Mouse (Mus musculus): Measurements from ENCODE around the gene Cdhr1. TPM values are rescaled to one million over a fixed set of nuclear protein-coding genes. Genes with fewer than 3 reads are reported as not detected.

The Cdhr1 gene
- polyA plus RNA-seq, 1 experiment: not detected

DNA sequence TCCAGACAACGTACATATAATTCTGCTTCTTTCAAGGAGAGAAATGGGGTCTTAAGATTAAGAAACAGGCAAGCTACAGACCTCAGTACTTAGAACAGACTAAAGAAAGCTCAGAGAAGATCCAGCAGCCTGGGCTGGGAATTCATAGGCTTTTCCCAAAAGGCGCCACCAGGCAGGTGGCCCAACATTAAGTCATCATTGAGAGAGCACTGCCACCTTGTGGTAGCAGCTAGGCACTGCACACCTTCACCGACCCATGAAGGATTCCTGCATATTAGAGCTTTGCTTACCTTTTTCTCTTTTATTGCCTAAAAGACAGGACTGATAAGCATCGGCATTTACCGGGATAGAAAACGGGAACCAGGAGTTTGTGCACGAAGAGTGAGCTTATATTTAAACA, 64.9 kb downstream of the Cdhr1 start:
- Histone ChIP-seq H3K4me1 (ENCODE audit: control insufficient read depth) (no peaks in the 10 kb centered on the region), H3K9me3 (ENCODE audit: control insufficient read depth, low read length) (no peaks in the 10 kb centered on the region), H3K36me3 (ENCODE audit: control insufficient read depth) (no peaks in the 10 kb centered on the region), H3K27me3 (ENCODE audit: control insufficient read depth) (no peaks in the 10 kb centered on the region), H3K4me3 (replicated peaks) (no peak overlapping the region)
- TF ChIP-seq TAL1 (IDR thresholded peaks at IDR 0.05; ENCODE audit: low read length) (no peak), GATA1 (IDR thresholded peaks at IDR 0.05; ENCODE audit: low read length) (no peak)

DNA sequence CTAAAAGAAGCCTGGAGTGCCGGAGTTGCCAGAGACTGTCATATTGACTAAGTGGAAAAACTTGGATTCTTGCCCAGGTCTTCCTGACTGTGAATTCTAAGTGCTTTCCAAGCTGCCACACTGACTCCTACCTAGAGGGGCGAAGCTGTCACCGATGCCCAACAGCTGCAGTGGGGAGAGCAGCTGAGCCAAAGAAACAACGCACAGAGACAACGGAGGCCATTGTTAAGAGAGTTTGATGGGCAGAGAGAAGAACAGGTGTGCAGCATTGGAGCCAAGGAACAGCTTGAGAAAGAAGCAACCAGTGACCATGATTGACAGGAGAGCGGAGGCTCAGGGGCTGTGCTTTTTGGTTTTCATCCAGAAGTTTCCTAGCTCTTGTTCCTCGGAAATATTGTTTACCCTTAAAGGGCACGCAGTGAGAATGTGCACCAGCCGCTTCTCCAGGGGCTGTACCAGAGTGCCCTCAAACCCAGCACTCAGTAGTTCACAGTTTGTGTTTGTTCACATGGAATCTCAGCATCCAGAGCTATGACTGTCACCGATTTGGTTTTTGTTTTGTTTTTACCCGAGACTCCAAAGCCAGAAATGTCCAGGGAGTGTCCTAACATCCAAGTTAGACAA, 65.6 kb downstream of the Cdhr1 start:
- H3K4me1 ChIP-seq (ENCODE audit: control insufficient read depth): no peaks in the 10 kb centered on the region
- no peak for TF ChIP-seq GATA1 (IDR thresholded peaks at IDR 0.05; ENCODE audit: low read length)
- no peak for TF ChIP-seq TAL1 (IDR thresholded peaks at IDR 0.05; ENCODE audit: low read length)
- H3K36me3 ChIP-seq (ENCODE audit: control insufficient read depth): no peaks in the 10 kb centered on the region
- no peaks in the 10 kb centered on the region for H3K27me3 ChIP-seq (ENCODE audit: control insufficient read depth)
- H3K9me3 ChIP-seq (ENCODE audit: control insufficient read depth, low read length): no peaks in the 10 kb centered on the region
- no peak overlapping the region for H3K4me3 ChIP-seq (replicated peaks)

DNA sequence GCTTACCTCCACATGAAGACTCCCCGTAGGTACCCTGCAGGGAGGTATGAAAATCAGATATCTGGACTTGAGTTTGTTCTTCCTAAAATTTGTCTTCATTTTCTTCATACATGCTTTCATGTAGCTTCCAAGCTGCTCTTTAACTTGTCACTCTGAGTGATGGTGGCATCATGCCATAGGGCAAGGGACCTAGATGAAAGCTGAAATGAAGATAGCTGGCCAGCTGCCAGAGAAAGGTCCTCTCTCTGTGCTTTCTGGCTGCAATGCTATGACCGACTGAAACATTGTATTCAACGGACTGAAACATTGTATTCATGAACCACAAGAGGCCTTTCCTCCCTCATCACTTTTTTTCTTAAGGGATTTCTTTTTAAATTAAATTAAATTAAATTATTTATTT, 69.6 kb downstream of the Cdhr1 start:
- Histone ChIP-seq H3K36me3 (ENCODE audit: control insufficient read depth) (no peaks in the 10 kb centered on the region), H3K9me3 (ENCODE audit: control insufficient read depth, low read length) (no peaks in the 10 kb centered on the region), H3K4me1 (ENCODE audit: control insufficient read depth) (no peaks in the 10 kb centered on the region), H3K27me3 (ENCODE audit: control insufficient read depth) (no peaks in the 10 kb centered on the region), H3K4me3 (replicated peaks) (no peak overlapping the region)
- no peak for TF ChIP-seq GATA1 (IDR thresholded peaks at IDR 0.05; ENCODE audit: low read length)
- TF ChIP-seq TAL1 (IDR thresholded peaks at IDR 0.05; ENCODE audit: low read length): no peak

DNA sequence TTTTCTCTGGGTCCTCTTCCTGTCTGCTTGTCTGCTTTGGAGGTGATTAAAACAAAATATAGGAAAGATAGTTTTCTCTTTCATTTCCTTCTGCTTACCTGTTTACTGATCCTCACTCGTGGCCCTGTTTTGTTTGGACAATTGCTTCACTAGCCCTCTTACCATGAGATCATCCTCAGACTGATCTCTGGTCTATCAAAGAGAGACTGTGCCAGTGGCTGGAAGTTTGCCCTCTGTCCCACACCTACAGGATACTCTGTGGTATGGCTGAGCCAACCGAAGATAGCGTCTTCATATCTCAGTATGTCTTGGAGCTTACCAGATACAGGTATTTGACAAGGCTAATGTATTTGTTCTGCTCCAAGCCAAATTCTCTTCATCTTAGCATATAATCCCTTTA, 70.2 kb downstream of the Cdhr1 start:
- no peak overlapping the region for H3K4me3 ChIP-seq (replicated peaks)
- no peak for TF ChIP-seq TAL1 (IDR thresholded peaks at IDR 0.05; ENCODE audit: low read length)
- TF ChIP-seq GATA1 (IDR thresholded peaks at IDR 0.05; ENCODE audit: low read length): no peak
- no peaks in the 10 kb centered on the region for H3K9me3 ChIP-seq (ENCODE audit: control insufficient read depth, low read length)
- H3K4me1 ChIP-seq (ENCODE audit: control insufficient read depth): no peaks in the 10 kb centered on the region
- H3K27me3 ChIP-seq (ENCODE audit: control insufficient read depth): no peaks in the 10 kb centered on the region
- H3K36me3 ChIP-seq (ENCODE audit: control insufficient read depth): no peaks in the 10 kb centered on the region

Other genes starting within 250 kb of the Cdhr1 start
- gene Ccser2, start 129.6 kb downstream of the Cdhr1 start, polyA plus RNA-seq (2012): 0.01 and 0.02 TPM in 2 replicates
- not detected in 2 replicates for gene Rgr, start 49.4 kb downstream of the Cdhr1 start, polyA plus RNA-seq (2012)
- gene Lrit1, start 43.5 kb downstream of the Cdhr1 start, polyA plus RNA-seq (2012): not detected in 2 replicates
- gene Lrit2, start 30.4 kb downstream of the Cdhr1 start, polyA plus RNA-seq (2012): not detected in 2 replicates
- not detected in 2 replicates for gene 2610528A11Rik, start 15.7 kb upstream of the Cdhr1 start, polyA plus RNA-seq (2012)
- gene Ghitm, start 36.9 kb upstream of the Cdhr1 start, polyA plus RNA-seq (2012): 7.7 and 9.1 TPM in 2 replicates